Mouse (Mus musculus) heart, embryonic 10.5 days (tissue): ENCODE data around the gene Aadacl2. TPM values are rescaled to one million over a fixed set of nuclear protein-coding genes. Genes with fewer than 3 reads are reported as not detected.

Experiments used
- DNase-seq: peaks from one replicate; pipeline ENCODE4 v3.0.0-alpha.2; 2017; ENCODE audit warnings: low spot score
- H3K27ac ChIP-seq: fragments of 300-500 bp; sonication (generic); 2 replicates; pipeline ENCODE4 v1.5.1; 2016; ENCODE audit warnings: mild to moderate bottlenecking
- H3K27me3 ChIP-seq: fragments of 300-500 bp; sonication (generic); 2 replicates; pipeline ENCODE4 v1.6.1; 2016; ENCODE audit warnings: mild to moderate bottlenecking; ENCODE audit not compliant: poor library complexity, insufficient read depth, severe bottlenecking
- H3K36me3 ChIP-seq: fragments of 300-500 bp; sonication (generic); 2 replicates; pipeline ENCODE4 v1.6.1; 2016; ENCODE audit warnings: mild to moderate bottlenecking, moderate library complexity
- H3K4me1 ChIP-seq: fragments of 300-500 bp; sonication (generic); 2 replicates; pipeline ENCODE4 v1.6.1; 2016; ENCODE audit warnings: mild to moderate bottlenecking
- H3K4me3 ChIP-seq: fragments of 300-500 bp; sonication (generic); 2 replicates; pipeline ENCODE4 v1.5.1; 2016; ENCODE audit warnings: mild to moderate bottlenecking, moderate library complexity
- H3K9me3 ChIP-seq: fragments of 300-500 bp; sonication (generic); 2 replicates; pipeline ENCODE4 v1.6.1; 2016; ENCODE audit warnings: mild to moderate bottlenecking, moderate library complexity
- WGBS: fragments of 180-500 bp; shearing (Covaris S2); methylation state at CpG from one replicate; pipeline ENCODE4 v1.1.7; 2016; 5-methylcytosine and 5-hydroxymethylcytosine counted together
- polyA plus RNA-seq: library from polyadenylated mRNA; unstranded; fragments of >200 nt; fragmentation: Nextera tagmentation; extraction: Ambion mirVana; gene quantifications from 2 replicates; pipeline ENCODE4 v1.2.1, GENCODE M21; 2016

The Aadacl2 gene
- polyA plus RNA-seq: not detected in 2 replicates

DNA sequence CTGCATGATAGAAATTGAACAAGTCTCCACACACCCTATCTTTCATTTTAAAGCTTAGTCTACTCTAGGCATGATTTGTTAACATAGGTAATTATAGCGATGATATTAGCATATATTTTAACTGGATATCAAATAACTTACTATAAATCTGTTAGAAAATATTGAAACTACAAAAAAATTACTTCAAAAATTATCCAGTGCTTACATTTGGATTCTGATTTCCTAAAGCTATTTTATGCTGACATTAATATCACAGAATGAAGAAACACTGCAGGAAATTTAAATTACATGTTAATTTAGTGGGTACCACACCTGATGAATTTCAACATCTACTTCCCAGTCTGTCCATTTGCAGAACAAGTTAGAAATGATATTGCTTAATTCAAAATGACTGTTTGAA, at the start of gene Aadacl2:
Aadacl2 (plus strand) TSS at position 301 of the 400 bp plus-strand sequence.
- no peak for DNase-seq
- Histone ChIP-seq H3K9me3 (no peaks in the 10 kb centered on the region), H3K4me3 (no peak within 1 kb of the TSS), H3K27ac (no peak within 1 kb of the TSS), H3K36me3 (no peaks in the 10 kb centered on the region), H3K4me1 (no peaks in the 10 kb centered on the region), H3K27me3 (no peaks in the 10 kb centered on the region)
- WGBS: 64% methylated on average over 1 of the region's 1 CpGs

- Histone ChIP-seq H3K4me1 (no peaks in the 10 kb centered on the region), H3K27me3 (no peaks in the 10 kb centered on the region), H3K9me3 (no peaks in the 10 kb centered on the region), H3K27ac (no peak overlapping the region), H3K4me3 (no peak overlapping the region), H3K36me3 (no peaks in the 10 kb centered on the region)
- WGBS: 87% methylated on average over 5 of the region's 5 CpGs
- no peak for DNase-seq
Observed at GRCm38 (mm10) chr3:59970891-59971290, 35.7 kb upstream of the Aadacl2 start.

GRCm38 (mm10) chr3:59974591-59974990, 32.0 kb upstream of the Aadacl2 start:
- no peaks in the 10 kb centered on the region for H3K36me3 ChIP-seq
- no peak overlapping the region for H3K4me3 ChIP-seq
- H3K27me3 ChIP-seq: no peaks in the 10 kb centered on the region
- no peak for DNase-seq
- no peaks in the 10 kb centered on the region for H3K4me1 ChIP-seq
- H3K27ac ChIP-seq: no peak overlapping the region
- H3K9me3 ChIP-seq: no peaks in the 10 kb centered on the region

DNA sequence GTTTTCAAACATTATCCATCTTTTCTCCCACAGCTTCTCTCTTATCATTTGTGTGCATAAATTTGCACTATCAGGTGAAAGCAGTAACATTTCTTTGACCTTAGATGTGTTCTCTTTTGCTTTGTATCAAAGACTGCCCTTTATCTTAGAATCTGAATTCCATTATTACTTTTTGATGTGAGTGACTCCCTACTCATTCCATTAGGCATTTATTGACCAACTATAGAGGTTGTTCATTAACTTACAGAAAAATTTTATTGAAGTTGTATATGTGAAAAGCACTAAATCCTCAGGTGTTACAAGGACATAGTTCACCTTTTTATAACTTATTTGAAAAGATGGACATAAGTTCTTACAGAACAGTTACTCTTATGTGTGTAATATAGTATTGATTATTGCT, 2.9 kb upstream of the Aadacl2 start:
- Histone ChIP-seq H3K27me3 (no peaks in the 10 kb centered on the region), H3K4me3 (no peak overlapping the region), H3K36me3 (no peaks in the 10 kb centered on the region), H3K27ac (no peak overlapping the region), H3K9me3 (no peaks in the 10 kb centered on the region), H3K4me1 (no peaks in the 10 kb centered on the region)
- DNase-seq: no peak

DNA sequence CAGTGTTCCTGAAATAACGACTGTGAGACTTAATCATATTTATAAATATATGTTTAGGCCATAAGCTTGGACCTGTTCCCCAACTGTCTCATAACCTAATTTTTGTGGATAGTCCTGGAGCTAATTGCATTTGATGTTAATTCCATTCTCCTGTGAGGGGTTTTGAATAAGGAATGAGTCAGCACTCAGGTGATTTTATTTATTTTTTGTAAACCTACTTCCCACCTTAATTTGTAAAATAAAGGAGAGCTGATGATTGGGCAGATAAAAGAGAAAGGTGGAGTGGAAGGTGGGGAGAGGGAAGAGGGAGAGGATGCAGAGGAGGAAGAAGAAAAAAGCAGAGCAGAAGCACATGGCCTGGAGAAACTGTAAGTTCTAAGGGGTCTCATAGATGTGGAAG, 18.9 kb downstream of the Aadacl2 start, which contains the start of gene Aadac:
Aadac (plus strand) TSS at position 301 of the 400 bp plus-strand sequence.
- WGBS: 70% methylated on average over 1 of the region's 1 CpGs
- no peaks in the 10 kb centered on the region for H3K4me1 ChIP-seq
- no peak for DNase-seq
- no peak within 1 kb of the TSS for H3K4me3 ChIP-seq
- no peaks in the 10 kb centered on the region for H3K36me3 ChIP-seq
- H3K27me3 ChIP-seq: no peaks in the 10 kb centered on the region
- H3K9me3 ChIP-seq: no peaks in the 10 kb centered on the region
- no peak within 1 kb of the TSS for H3K27ac ChIP-seq

GRCm38 (mm10) chr3:60031511-60031910, 25.0 kb downstream of the Aadacl2 start:
- no peak overlapping the region for H3K27ac ChIP-seq
- no peaks in the 10 kb centered on the region for H3K4me1 ChIP-seq
- no peak for DNase-seq
- 81% methylated on average over 4 of the region's 4 CpGs for WGBS
- no peak overlapping the region for H3K4me3 ChIP-seq
- H3K27me3 ChIP-seq: no peaks in the 10 kb centered on the region
- no peaks in the 10 kb centered on the region for H3K36me3 ChIP-seq
- no peaks in the 10 kb centered on the region for H3K9me3 ChIP-seq

DNA sequence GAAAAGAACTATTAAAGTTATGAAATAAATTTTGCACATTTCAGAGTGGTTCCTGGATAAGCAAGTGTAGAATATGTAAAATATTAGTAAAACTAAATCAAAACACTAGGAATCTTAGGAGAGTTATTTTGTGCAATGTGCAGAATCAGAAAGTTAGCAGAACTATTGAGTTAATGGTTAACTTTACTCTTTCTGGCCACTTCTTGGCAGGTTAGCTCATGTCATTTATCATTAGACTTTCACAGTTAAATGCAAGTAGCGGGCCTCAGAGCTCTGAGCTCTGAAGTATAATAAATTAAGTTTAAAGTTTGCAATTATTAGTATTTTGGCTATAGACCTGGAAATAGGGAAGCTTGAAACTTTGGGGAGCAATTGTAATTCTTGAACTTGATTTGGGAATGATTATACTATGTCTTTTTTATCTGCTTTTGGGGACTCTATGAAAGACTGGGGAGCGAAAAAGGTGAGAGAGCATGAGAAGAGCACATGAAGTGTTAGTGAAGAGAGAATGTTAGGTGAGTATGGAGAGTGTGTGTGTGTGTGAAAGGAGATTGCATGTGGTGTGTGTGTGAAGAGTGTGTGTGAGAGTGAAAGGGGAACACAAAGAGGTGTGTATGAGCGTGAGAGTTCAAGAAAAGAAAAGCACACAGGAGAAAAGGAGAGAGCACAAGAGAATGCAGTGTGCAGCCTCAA, 39.8 kb downstream of the Aadacl2 start:
- Histone ChIP-seq H3K27me3 (no peaks in the 10 kb centered on the region), H3K27ac (no peak overlapping the region), H3K36me3 (no peaks in the 10 kb centered on the region), H3K4me1 (no peaks in the 10 kb centered on the region), H3K9me3 (no peaks in the 10 kb centered on the region), H3K4me3 (no peak overlapping the region)
- 86% methylated on average over 3 of the region's 3 CpGs for WGBS
- DNase-seq: no peak

DNA sequence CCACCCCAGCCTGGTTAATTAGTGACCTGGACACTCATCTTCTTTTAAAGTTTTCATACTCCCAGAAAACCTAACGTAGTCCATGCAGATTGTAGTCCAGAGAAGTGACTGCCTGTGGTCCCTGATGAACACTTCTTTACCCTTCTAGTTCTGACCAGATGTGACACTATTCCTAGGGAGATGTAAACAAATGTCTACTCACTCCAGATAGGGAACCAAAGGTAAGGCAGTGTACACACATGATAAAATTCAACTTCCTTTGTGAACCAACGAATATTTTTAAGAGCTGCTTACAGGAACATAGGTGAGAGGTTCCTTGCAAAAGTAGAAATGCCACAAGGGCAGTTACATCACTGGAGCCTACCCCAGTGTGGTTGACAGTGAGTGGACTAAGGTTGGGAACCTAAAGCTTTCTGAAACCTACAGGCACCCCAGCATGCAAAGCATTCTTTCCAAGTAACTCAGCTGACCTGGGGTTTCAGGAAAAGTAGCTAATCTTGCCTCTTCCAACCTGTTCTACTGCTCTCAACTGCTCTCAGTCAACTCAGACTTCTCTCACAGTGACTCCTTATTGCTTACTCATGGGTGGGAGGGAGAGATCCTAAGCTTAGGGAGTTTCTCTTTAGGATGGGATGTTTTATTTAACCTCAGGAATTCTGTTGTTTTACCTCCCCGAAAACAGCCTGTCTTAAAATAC, 46.8 kb downstream of the Aadacl2 start:
- Histone ChIP-seq H3K36me3 (no peaks in the 10 kb centered on the region), H3K4me3 (no peak overlapping the region), H3K9me3 (no peaks in the 10 kb centered on the region), H3K27ac (no peak overlapping the region), H3K27me3 (no peaks in the 10 kb centered on the region), H3K4me1 (no peaks in the 10 kb centered on the region)
- 73% methylated on average over 3 of the region's 3 CpGs for WGBS
- no peak for DNase-seq

DNA sequence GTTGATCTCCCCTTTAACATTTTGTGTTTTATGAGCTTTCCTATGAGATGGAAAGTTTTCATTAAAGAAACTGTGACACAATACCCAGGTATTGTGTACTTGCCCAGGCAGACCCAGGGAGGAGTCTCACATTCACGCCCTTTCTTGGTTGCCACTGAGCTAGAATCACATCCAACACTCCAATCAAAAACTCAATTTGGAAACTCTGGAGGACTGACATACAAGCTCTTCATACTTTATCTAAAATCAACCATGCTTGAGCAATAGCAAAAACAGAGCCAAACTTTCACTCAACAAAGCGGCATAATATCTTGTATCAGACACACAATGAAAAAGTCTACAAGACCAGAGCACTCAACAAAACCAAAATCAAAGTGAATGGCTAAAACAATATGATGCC, 47.4 kb downstream of the Aadacl2 start:
- Histone ChIP-seq H3K9me3 (no peaks in the 10 kb centered on the region), H3K27ac (no peak overlapping the region), H3K36me3 (no peaks in the 10 kb centered on the region), H3K27me3 (no peaks in the 10 kb centered on the region), H3K4me1 (no peaks in the 10 kb centered on the region), H3K4me3 (no peak overlapping the region)
- DNase-seq: no peak
- WGBS: 85% methylated on average over 2 of the region's 2 CpGs

GRCm38 (mm10) chr3:60056451-60056850, 49.9 kb downstream of the Aadacl2 start:
- no peak overlapping the region for H3K27ac ChIP-seq
- H3K4me1 ChIP-seq: no peaks in the 10 kb centered on the region
- no peak overlapping the region for H3K4me3 ChIP-seq
- no peaks in the 10 kb centered on the region for H3K27me3 ChIP-seq
- no peak for DNase-seq
- no peaks in the 10 kb centered on the region for H3K36me3 ChIP-seq
- no peaks in the 10 kb centered on the region for H3K9me3 ChIP-seq
- WGBS: 26% methylated on average over 3 of the region's 3 CpGs

GRCm38 (mm10) chr3:60057070-60057808, 50.7 kb downstream of the Aadacl2 start:
- no peak for DNase-seq
- Histone ChIP-seq H3K27me3 (no peaks in the 10 kb centered on the region), H3K36me3 (no peaks in the 10 kb centered on the region), H3K4me1 (no peaks in the 10 kb centered on the region), H3K9me3 (no peaks in the 10 kb centered on the region), H3K27ac (no peak overlapping the region), H3K4me3 (no peak overlapping the region)
- 82% methylated on average over 2 of the region's 2 CpGs for whole genome bisulfite sequencing

DNA sequence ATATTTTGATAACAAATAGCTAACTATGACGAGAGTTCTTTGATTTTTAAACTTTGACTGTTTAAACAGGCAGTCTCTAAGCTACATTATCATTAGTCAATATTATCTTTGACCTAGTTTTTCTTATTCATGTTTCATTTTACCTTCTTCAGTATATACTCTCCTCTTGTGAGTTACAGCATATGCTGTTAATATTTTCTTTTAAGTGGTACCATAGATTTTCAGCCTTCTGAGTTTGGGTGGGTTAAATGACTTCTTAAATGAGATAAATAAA, 51.2 kb downstream of the Aadacl2 start:
- H3K27ac ChIP-seq: no peak overlapping the region
- 67% methylated on average over 1 of the region's 1 CpGs for WGBS
- DNase-seq: no peak
- H3K36me3 ChIP-seq: no peaks in the 10 kb centered on the region
- H3K4me3 ChIP-seq: no peak overlapping the region
- no peaks in the 10 kb centered on the region for H3K9me3 ChIP-seq
- no peaks in the 10 kb centered on the region for H3K27me3 ChIP-seq
- H3K4me1 ChIP-seq: no peaks in the 10 kb centered on the region
